Mouse (Mus musculus): Measurements from ENCODE around the gene Slc25a25.

Slc25a25 gene

DNA sequence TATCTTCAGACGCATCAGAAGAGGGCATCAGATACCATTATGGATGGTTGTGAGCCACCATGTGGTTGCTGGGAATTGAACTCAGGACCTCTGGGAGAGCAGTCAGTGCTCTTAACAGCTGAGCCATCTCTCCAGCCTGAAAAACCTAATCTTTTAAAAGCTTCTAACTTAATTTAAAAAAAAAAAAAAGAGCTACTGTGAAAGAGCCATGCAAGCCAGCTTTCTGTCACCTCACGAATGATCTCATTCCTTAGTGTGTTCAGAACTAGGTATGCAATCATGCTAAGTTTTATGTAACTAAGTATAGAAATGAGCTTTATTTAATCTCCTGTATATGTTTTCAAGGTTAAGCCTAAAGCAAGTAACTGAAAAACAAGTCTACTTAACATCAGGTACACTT is 8.4 kb upstream of the Slc25a25 start:
- no peak for DNase-seq (ENCODE audit: low read depth, low spot score)

DNA sequence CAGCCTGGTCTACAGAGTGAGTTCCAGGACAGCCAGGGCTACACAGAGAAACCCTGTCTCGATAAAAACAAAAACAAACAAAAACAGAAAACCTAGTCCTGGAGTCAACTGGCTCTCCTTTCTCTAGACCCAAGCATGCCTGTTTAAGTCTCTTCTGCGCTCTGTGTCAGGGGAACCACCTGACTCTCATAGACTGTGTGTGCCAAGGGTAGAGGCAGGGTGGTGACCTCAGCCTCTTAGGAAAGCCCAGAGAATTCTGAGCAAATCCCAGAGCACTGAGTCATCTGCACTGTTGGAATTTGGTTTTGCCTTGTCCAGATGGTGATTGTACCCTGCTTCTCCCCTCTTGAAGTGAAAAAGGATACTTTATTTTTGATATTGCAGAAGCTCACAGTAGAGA is 7.1 kb upstream of the Slc25a25 start:
- DNase-seq (ENCODE audit: low read depth, low spot score), result no peak

DNA sequence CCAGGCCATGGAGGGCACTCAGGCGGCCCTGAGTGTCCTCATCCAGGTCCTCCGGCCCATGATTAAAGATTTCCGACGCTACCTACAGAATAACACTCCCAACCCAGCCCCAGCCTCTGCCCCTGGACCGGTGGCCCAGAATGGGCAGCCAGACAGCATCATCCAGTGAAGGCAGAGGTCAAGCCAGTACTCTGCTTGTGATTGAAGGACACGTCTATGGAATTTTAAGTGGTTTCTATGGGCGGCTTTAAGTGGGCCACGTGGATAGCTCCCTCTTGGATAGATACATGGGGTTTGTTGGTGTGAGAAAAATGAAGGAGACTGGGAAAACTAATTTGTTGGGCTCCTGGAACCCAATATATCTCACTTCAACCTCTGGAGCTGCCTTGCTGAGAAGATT is 3.9 kb upstream of the Slc25a25 start:
- DNase-seq (ENCODE audit: low read depth, low spot score), result no peak

DNA sequence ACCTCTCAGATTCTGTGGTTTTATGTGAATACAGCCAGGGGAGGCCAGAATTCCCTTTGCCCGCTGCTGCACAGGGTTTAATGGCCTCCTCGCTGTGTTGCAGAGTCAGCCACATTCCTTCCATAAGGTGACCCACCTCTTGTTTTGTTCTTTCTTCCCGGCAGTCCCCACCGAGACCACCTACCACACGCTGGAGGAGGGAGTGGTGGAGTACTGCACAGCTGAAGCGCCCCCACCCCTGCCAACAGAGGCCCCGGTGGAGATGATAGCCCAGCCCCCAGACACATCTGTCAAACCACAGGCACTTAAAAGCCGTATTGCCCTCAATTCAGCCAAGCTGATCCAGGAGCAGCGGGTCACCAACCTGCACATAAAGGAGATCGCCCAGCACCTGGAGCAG is 3.4 kb upstream of the Slc25a25 start:
- DNase-seq (ENCODE audit: low read depth, low spot score), result peak; percentile 58

DNA sequence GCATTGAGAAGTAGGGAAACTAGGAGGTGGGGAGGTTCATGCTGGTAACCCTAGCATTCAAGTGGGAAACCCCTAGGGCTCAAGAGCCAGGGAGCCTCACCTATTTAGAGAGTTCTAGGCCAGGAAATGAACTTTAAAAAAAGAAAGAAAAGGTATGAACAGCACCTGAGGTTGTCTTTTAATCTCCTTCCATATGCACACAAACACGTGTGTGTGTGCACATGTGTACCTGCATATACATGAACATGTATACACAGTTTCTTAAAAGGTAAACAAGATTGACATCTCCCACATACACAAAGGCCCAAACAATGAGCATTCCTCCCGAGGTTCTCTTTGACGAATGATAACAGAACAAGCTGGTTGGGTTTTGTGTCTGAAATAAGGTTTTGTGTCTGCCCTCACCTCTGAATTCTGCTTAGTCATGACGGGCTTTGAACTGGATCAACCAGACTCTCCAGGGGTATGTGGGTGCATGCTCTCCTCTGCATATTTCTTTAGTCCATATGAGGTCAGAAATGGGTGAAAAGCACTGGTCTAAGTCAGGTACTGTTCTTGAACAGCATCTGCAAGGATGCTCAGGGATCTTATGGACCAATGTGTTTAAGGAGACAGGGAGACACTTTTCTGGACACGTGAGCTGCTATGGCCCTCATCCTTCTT is 2.5 kb upstream of the Slc25a25 start:
- DNase-seq (ENCODE audit: low read depth, low spot score), result no peak

DNA sequence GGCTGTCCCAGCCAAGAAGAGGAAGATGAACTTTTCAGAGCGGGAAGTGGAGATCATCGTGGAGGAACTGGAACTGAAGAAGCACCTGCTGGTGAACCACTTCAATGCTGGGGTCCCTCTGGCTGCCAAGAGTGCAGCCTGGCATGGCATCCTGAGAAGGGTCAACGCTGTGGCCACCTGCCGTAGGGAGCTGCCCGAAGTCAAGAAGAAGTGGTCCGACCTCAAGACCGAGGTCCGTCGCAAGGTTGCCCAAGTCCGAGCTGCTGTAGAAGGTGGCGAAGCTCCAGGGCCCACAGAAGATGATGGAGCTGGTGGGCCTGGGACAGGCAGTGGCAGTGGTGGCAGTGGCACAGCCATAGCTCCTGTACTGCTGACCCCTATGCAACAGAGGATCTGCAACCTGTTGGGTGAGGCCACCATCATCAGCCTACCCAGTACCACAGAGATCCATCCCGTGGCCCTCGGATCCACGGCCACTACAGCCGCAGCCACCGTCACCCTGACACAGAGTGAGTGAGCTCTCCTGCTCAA is 1.3 kb upstream of the Slc25a25 start:
- DNase-seq (ENCODE audit: low read depth, low spot score), result no peak

DNA sequence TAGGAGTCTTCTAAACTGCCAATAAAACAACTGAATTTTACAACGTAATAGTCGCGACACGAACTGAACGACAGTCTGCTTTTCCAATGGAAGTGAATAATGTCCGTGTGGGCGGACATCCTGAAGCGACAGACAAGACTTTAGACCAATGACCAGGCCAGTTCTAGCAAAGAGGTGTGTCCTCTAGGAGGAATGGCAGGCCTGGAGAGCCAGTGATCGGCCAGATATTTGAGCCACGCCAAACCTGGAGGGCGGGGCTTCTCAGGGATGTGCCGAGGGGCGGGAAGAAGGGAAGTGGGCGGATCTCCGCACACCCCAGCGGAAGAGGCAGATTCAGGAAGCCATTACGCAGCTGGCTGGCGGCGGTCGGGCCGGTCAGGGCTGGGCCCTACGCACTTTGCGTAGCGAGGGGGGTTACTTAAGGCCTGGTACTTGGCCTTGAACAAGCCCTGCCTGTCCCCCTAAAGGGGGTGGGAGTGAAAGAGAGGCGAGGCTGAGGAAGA is 676 bp upstream of the Slc25a25 start:
- peak; percentile 99 for DNase-seq (ENCODE audit: low read depth, low spot score)

DNA sequence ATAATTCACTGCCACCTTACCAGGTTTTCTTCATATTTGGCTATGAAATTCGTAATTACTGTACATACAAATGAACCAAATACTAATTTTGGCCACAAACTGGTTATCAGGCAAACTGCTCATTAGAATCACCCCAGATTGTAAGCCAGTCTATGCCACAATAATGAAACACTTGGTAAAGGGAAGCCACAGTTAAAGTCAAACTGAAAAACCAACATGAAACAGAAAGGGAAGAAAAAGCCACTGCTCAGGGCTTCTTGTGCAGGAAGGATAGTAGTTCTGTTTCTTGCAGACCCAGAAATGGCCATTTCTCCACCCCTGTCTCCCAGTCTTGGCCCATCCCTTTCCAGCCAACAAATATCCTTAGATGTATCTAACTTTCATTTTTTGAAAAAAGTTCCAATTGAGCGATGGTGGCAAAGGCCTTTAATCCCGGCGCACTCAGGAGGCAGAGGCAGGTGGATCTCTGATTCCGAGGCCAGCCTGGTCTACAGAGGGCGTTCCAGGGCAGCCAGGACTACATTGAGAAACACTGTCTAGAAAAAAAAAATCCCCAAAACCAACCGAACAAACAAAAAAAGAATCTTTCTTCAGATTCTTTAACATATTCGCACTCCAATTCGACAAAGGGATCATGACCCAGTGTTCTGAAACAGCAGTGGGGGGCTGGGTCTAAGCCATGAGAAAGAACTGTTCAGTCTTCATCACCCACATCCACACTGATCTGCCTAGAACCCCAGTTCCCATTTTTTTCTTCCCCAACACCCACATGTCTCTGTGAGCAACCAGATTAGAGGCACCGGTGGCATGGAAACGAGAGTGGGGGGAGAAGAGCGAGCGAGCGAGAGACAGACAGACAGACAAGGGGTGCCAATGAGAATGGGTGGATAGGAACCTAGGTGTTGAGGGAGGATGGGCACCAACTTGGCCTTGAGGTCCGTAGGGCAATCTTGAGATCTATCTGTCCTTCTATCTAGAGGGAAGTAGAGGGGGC is 1.2 kb downstream of the Slc25a25 start, which contains the start of gene Naif1:
TSS of gene Naif1 (plus strand) at position 697 of the 994 bp plus-strand sequence.
- DNase-seq (ENCODE audit: low read depth, low spot score), result no peak

DNA sequence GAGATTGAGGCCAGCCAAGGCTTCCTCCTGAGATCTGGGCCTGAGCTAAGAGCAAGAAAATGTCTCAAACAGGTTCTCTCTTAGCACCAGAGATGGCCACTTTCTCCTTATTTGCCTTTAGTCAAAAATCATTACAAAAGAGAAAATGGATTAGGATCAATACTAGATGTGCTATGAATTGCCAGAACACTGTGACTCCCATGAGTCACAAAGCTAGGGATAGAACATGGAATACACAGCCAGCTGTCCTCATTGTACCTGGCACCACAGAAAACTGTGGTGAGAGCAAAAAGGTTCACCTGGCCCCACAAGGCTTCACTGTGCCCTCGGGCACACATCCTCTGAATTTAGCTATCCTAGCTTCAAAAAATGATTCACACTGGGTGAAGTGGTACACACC is 2.8 kb downstream of the Slc25a25 start:
- no peak for DNase-seq (ENCODE audit: low read depth, low spot score)

DNA sequence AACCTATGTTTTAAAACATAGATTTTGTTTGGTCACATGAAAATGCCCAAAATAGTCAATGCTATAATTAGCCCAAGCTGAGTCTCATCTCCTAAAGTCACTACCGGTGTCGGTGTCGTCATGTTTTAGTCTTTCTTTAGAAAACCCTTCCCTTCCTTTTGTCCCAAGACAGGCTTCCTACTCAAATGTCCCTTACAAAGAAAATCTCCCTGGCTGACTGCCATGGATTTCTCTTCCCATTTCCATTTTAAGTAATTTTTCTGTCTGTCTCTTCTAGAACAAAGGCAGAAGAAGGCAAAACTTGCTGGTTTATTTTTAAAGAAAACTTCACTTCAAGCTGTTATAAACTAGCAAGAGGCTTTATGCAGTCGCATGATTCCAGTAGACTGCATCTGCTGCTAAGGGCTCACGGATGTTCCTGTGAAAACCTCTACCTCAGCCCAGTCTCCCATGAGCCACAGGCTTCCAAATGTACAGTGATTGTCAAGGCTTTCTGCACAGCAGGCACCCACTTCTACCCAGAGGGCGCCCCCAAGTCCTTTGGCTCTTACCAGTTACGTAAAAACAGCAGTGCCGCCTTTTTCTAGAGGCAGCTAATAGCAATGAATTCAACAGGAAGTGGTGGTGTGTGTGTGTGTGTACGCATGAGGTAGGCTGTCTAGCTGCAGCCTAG is 3.8 kb downstream of the Slc25a25 start:
- no peak for DNase-seq (ENCODE audit: low read depth, low spot score)

DNA sequence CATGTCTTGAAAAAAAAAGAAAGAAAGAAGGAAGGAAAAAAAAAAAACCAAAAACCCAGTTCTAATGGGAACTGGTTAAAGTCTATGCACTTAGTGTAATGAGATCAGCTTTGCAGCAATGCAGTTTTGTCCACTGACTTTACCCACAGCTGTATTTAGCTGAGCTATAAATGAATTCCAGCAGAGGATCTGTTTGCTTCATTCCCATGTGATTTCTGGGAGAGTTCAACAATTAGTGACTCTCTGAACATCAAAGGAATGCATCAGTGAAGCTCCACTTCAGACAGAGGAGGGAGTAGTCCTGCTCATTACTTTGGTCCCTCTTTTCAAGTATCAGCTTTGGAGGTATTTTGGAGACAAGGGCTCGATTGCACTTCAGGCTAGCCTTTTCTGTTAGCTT is 5.7 kb downstream of the Slc25a25 start:
- DNase-seq (ENCODE audit: low read depth, low spot score), result no peak

DNA sequence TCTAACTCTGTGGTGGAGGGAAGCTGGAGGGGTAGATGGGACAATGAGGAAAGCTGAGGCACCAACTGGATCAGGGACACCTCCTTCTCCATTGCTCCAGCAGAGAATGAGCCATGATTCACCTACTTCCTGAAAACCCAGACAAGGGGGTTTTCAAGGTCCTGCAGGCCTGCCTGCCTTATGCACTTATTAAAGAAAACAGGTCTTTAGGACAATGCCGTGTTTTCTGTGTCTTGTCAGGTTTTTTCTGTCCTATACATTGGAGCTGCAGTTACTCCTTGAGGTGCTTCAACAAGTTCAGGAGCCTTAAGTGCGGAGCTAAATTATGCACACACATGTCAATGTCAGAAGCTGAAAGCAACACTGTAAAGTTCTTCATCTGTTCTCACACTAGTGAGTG is 9.7 kb downstream of the Slc25a25 start:
- no peak for DNase-seq (ENCODE audit: low read depth, low spot score)

DNA sequence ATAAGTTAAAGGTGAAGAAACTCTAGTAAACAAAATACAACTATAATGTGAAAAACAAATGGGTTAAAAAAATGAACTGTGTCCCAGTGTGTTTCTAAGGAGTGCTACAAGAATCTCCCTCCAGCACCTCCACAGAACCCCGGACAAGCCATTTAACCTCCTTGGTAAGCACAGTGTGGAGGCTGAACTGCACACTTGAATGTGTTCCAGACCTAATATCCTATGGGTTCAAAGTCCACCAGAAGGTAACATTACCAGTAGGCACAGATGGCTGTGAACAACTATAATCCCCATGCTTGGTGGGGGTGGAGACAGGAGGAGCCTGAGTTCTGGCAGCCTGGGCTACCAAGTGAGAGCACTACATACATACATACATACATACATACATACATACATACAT is 10.6 kb downstream of the Slc25a25 start:
- DNase-seq (ENCODE audit: low read depth, low spot score), result no peak

DNA sequence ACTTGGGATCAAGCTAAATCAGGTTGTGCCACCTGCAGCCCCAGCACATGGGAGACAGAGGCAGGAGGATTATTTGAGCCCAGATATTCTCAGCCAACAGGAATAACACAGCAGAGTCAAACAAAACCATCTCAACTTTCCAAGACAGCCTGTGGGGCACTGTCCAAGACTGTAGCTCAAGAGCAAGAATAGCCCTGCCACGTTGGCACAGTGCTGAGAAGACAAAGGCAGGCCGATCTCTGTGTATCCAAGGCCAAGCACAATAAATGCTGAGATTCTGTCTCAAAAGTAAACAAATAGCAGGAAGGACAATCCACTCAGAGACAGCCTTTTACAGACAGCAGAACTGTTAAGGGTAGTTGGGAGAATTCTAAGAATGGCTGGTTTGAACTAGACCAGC is 11.1 kb downstream of the Slc25a25 start:
- DNase-seq (ENCODE audit: low read depth, low spot score), result no peak

DNA sequence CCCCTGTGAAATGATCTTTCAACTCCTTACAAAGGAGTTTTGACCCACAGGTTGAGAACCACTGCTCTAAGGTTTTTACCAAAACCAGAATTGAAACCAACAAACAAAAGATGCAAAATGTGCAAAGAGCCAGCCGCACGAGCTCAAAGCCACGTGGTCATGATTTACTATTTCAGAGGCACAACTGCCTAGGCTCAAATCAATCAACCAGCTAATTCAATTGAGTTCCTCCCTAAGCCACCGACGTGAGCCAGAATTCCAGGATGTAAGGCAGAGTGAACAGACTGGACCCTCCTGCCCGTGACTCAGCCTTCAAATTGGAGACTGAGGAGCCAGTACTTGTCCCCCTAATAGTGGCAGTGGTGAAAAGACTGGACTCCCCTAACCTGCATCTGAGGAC is 12.1 kb downstream of the Slc25a25 start:
- no peak for DNase-seq (ENCODE audit: low read depth, low spot score)

DNA sequence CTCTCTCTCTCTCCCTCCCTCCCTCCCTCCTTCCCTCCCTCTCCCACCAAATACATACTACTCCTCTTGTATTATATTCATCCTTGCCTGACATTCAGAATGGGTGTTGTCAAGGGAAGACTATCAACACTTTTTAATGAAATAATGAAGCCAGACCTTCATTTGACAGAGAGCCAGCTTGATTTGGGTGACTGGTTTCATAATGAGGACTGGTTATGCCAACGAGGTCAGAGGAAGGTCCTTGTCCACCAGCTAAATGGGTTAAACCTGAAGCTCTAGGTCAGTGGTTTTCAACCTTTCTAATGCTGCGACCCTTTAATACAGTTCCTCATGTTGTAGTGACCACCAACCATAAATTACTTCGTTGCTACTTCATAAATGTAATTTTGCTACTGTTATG is 12.5 kb downstream of the Slc25a25 start:
- DNase-seq (ENCODE audit: low read depth, low spot score), result no peak

DNA sequence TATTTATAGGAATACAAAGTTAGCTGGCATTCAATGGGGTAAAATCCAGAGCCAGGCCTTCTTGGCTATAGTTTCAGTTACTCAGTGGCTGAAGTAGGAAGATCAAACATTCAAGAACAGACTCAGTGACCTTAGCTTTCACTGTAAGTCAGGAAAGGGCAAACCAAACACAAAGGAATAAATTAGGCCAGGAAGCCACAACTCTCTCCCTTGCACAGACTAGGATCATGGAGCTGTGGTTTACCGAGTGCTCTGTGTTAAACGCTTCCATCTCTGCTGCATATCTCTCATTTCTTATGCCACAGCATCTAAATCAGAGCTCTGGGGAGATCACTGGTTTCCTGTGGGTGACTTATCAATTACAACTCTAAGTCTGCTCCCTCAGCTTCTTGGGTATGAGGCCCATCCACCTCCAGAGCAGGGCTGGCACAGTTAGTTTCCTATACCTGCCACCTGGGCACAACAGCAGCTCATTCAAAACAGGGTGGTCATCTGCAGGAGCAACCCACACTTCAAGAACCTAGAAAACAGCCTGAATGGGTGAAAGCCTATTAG is 13.6 kb downstream of the Slc25a25 start:
- no peak for DNase-seq (ENCODE audit: low read depth, low spot score)

DNA sequence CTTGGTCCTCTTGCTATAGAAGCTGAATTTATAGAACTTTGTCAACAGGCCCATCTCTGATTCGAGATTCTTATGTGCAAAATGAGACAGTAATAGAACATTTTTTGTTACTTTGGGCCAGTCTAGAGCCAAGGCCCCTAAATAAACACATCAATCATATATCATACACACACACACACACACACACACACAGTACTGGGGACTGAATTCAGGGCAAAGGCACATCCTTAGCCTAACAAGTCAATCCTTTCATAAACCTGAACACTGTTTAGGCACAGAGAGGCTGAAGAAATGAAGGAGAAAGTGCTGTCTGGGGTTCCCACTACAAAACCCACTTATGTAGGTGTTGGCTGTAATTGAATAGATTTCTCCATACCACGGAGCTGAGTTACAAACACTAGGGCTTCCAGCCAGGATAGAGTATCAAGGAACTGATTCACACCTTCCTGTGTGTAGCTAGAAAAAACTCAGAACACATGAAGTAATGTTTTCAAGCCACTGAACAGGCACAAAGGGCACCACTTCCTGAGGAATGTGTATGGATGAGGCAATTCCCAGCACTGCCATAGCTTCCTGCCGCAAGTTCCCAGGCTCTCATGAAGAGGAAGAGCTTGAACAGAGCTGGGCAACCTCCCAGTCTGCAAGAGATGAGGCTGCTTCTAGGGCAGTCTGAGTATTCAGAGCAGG is 14.4 kb downstream of the Slc25a25 start:
- no peak for DNase-seq (ENCODE audit: low read depth, low spot score)

DNA sequence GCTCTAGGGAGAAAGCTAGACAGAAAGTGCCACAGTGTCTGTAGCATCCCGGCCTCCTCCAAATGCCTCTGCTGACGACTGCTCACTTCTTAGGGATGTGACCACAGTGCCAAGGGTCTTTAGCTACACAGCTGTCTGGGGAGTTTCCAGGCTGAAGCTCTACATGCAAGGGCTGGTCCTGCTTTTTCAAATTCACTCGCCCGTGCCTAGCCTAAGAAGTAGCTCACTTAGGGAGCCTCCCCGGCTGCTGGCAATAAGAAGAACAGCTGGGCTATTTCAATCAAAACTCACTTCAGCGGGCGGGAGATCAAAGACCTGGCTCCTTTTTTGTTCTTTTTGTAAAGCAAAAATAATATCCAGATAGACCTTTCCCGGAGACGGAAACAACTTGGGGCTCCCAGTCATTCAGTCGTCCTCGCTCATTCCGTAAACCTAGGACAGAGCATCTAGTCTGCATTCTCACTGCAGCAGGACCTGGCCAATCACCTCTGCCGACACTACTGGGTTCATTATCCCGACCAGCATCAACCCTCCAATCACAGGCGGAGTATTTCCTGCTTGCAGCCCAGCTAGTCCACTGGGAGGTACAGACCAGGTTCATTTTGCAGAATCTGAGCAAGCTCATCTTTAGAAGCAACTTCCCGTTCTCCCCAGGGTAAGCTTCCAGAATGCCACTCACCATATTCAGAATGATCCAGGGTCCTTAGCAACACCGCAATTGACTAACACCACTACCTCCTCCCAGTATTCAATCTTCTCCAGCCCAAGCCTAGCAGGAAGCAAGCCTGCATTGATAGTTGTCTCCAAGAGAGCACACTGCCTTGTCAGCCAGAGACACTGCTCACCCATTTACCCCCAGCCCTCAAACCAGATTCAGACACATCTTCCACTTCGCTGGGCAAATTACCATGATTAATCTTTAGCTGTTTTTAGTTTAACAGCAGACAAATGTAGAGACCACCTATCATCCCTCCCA is 20.3 kb downstream of the Slc25a25 start:
- DNase-seq (ENCODE audit: low read depth, low spot score), result peak; percentile 75

Measured in ES-CJ7 (cell line).